Mouse (Mus musculus): ENCODE results near the gene Sergef. TPM values are rescaled to one million over a fixed set of nuclear protein-coding genes. Genes with fewer than 3 reads are reported as not detected.

Sergef gene
- polyA plus RNA-seq, 1 experiment, result 6.3 TPM

DNA sequence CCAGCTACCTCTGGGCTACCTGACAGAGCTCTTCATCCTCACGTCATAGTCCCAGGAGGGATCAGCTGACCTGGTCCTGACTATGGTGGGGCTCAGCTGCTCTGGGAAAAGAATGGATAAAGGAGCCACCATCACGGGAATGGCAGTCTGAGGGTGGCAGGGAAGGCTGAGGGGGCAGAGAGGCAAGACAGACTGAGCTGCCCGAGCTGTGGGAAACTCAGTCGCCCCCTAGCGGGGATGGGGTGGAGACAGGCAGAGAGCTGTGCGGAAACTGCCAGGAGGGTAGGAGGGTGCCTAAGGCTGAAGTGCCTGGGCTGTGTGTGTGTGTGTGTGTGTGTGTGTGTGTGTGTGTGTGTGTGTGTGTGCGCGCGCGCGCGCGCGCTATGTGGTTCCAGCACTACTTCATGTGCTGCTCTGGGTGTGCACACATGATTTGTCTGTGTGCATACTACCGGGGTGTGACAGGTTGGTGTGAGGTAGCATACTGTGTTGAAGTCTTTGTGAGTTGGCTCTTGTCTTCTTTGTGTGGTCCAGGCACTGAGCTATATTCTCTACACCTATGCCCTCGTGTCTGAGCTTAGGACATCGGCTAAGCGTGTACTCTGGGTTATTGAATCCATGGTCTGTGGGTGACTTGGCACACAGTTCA, 216.7 kb downstream of the Sergef start:
- Histone ChIP-seq H3K27ac (ENCODE audit: insufficient read depth, low read length) (no peak overlapping the region), H3K4me1 (ENCODE audit: control insufficient read depth, insufficient read depth, low read length) (no peaks in the 10 kb centered on the region), H3K4me3 (ENCODE audit: insufficient read depth, low read length) (no peak overlapping the region)
- TF ChIP-seq CTCF (IDR thresholded peaks at IDR 0.05; ENCODE audit: borderline replicate concordance, insufficient read depth, low read length) (peak; percentile 52), POLR2A (IDR thresholded peaks at IDR 0.05; ENCODE audit: low read depth, low read length) (no peak)

DNA sequence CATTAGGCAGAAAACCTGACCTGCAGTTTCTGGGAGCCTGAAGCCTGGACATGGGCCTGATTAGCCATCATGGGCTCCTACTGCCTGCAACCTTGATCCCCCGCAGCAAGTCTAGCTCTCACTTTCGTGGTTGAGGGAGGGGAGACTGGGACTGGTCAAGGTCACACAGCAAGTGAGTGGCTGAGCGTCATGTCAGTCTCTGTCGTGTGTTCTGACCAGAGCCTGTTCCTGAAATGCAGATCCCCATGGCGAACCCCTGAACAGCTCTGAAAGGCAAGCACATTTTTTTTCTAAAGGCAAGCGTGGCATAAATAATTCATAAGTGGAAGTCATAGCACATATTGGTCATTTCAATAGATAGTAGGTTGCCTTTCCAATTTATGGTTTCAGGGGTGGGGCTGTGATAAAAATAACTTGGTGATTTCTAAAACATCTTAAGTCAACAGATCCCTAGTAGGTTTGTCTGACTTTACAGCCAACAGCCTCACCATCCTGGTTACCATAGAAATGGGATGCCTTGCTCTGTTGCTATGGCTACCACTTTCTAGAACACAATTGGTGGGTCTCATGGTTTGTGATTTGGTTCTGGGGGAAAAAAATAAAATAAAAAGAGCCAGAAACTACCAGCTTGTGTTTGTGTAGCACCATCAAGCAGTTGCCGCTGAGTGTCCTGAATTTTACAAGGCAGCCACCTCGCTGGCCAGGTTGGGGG, 217.4 kb downstream of the Sergef start:
- Histone ChIP-seq H3K27ac (ENCODE audit: insufficient read depth, low read length) (no peak overlapping the region), H3K4me1 (ENCODE audit: control insufficient read depth, insufficient read depth, low read length) (no peaks in the 10 kb centered on the region), H3K4me3 (ENCODE audit: insufficient read depth, low read length) (no peak overlapping the region)
- TF ChIP-seq CTCF (IDR thresholded peaks at IDR 0.05; ENCODE audit: borderline replicate concordance, insufficient read depth, low read length) (no peak), POLR2A (IDR thresholded peaks at IDR 0.05; ENCODE audit: low read depth, low read length) (no peak)

DNA sequence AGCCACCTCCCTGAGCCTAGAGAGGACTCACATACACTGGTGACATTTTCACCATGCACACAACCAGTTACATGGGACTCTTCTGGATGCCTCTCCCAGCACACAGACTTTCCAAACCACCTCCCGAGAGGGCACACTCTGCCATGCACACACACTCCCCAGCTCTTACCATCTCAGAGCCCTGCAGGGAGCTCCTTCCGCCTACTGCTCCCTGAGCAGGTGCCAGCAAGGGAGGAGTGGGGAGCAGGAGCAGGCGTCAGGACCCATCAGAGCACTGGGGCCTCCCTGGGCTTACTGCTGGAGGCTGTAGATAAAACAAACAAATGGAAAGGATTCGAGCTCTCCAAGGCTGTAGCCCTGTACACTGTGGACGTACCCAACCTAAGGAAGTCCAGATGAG, 218.1 kb downstream of the Sergef start:
- no peaks in the 10 kb centered on the region for H3K4me1 ChIP-seq (ENCODE audit: control insufficient read depth, insufficient read depth, low read length)
- TF ChIP-seq CTCF (IDR thresholded peaks at IDR 0.05; ENCODE audit: borderline replicate concordance, insufficient read depth, low read length) (no peak), POLR2A (IDR thresholded peaks at IDR 0.05; ENCODE audit: low read depth, low read length) (no peak)
- H3K4me3 ChIP-seq (ENCODE audit: insufficient read depth, low read length), result no peak overlapping the region
- H3K27ac ChIP-seq (ENCODE audit: insufficient read depth, low read length), result no peak overlapping the region

DNA sequence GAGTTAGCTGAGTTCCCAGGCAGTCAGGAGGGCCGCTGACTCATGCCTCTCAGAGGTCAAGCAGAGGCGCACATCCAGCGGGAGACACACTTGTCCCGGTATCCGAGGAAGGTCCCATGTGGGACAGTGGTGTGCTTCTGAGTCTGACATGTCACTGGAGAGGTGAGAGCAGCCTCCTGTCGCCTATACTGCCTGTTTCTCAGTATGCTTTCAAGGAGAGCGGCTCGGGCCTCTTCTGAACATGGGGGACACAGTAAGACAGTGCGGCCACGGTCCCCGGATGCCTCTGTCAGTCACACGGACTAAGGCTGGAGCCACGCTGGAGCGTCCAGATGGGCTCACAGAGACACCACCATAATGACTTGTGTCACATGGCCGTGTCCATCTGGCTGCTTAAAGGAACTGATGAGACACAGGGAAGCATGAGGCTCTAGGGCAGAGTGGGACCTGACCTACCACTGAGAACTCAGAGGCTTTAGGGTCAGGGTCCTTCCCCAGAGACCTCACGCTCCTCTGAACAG, 221.4 kb downstream of the Sergef start:
- TF ChIP-seq CTCF (IDR thresholded peaks at IDR 0.05; ENCODE audit: borderline replicate concordance, insufficient read depth, low read length) (no peak), POLR2A (IDR thresholded peaks at IDR 0.05; ENCODE audit: low read depth, low read length) (no peak)
- no peak overlapping the region for H3K27ac ChIP-seq (ENCODE audit: insufficient read depth, low read length)
- H3K4me1 ChIP-seq (ENCODE audit: control insufficient read depth, insufficient read depth, low read length), result no peaks in the 10 kb centered on the region
- no peak overlapping the region for H3K4me3 ChIP-seq (ENCODE audit: insufficient read depth, low read length)

DNA sequence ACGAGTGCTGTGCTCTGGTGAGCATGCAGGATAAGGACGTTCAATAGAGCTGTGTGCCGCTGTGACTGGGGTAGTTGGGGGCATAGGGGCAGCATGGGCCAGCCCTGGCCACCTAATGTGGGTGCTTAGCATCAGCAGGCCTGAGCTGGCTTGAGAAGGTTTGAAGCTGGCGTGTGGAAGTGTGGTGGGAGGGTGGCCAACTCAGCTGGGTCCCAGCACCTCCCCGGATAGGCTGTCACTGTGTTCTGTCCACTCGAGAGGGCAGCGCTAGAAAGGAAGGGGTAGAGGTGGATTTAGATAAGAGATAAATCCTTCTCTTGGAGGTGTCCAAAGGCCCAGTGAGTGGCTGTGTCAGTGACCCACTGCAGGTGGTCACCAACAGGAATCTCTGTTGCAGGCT, 222.1 kb downstream of the Sergef start:
- Histone ChIP-seq H3K4me1 (ENCODE audit: control insufficient read depth, insufficient read depth, low read length) (no peaks in the 10 kb centered on the region), H3K27ac (ENCODE audit: insufficient read depth, low read length) (no peak overlapping the region), H3K4me3 (ENCODE audit: insufficient read depth, low read length) (no peak overlapping the region)
- TF ChIP-seq CTCF (IDR thresholded peaks at IDR 0.05; ENCODE audit: borderline replicate concordance, insufficient read depth, low read length), result no peak
- no peak for TF ChIP-seq POLR2A (IDR thresholded peaks at IDR 0.05; ENCODE audit: low read depth, low read length)

DNA sequence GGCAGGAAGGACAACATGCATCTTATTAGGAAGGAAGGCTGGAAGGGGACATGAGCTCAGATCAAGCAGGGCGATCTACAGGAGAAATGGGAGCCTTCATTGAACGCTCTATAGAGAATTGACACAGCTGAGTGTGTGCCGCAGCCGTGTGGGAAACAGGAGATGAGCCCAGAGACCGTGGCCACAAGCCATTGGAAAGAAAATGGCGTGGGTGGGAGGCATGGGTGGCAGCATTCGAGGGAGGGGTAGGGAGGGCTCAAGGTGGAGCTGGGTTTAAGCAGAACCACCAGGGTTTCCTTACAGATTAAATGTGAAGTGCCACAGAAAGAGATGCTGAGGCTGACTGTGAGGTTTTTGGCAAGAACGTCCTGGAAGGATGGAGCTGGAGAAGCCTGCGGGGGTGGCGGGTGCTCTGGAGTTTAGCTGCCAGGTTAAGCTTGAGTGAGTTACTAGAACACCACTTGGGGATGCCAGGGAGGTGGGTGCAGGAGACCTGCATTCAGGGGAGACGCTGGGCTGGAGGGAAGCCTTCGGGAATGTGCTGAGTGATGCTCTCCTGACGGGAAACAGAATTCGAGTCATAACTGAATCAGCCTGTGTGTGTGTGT, 223.7 kb downstream of the Sergef start:
- H3K4me1 ChIP-seq (ENCODE audit: control insufficient read depth, insufficient read depth, low read length), result no peaks in the 10 kb centered on the region
- TF ChIP-seq POLR2A (IDR thresholded peaks at IDR 0.05; ENCODE audit: low read depth, low read length) (no peak), CTCF (IDR thresholded peaks at IDR 0.05; ENCODE audit: borderline replicate concordance, insufficient read depth, low read length) (no peak)
- H3K27ac ChIP-seq (ENCODE audit: insufficient read depth, low read length), result no peak overlapping the region
- no peak overlapping the region for H3K4me3 ChIP-seq (ENCODE audit: insufficient read depth, low read length)

DNA sequence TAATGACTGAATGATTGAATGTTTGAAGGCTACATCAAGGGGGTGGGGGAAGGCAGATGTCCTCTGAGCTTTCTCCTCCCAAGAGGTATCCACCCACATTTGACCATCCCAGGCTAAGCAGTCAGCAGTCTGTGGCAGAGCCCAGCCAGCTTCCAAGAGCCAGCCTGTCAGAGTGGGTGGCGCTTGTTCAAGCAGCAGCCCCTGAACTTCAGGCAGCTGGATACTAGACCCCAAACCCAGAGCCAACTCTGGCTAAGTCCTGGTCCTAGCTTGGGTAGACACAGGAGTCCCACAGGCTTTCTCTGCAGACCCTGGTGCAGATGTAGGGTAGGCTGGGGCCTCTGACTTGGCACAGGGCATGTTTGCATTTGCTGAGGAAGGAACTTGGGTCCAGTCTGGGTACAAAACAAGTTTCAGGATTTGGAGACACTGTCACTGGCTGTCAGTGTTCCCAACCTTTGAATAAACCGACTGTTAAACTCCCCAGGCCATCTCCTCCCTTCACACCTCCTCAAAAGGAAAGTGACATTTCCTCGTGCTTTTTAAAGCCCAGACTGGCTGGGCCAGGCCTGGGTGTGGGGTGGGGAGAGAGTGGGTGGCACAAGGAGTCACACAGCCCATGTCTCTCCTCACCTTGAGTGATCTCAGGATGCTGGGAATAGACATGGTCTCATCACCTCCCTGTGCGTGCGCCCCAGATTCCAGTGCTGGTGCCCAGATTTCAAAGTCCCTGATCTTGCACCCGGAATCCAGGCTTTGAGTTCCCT, 225.5 kb downstream of the Sergef start:
- TF ChIP-seq CTCF (IDR thresholded peaks at IDR 0.05; ENCODE audit: borderline replicate concordance, insufficient read depth, low read length) (no peak), POLR2A (IDR thresholded peaks at IDR 0.05; ENCODE audit: low read depth, low read length) (no peak)
- H3K4me1 ChIP-seq (ENCODE audit: control insufficient read depth, insufficient read depth, low read length), result no peaks in the 10 kb centered on the region
- H3K27ac ChIP-seq (ENCODE audit: insufficient read depth, low read length), result no peak overlapping the region

DNA sequence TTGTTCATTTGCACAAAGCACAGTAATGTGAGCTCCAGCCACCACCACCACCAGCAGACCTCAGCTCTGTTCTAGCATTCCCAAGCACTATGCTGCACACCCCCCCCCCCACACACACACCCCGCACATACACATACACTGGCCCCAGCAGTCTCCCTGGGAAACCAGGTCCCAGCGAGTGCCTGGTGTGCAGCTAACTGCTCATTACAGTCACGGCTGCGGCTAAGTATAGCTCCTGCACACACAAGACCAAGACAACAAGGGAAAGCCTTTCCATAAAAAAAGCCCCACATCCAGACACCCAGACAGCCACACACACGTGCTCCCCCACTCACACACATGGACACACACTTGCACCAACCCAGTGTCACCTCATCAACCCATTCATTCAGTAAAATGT, 226.8 kb downstream of the Sergef start:
- Histone ChIP-seq H3K4me1 (ENCODE audit: control insufficient read depth, insufficient read depth, low read length) (no peaks in the 10 kb centered on the region), H3K4me3 (ENCODE audit: insufficient read depth, low read length) (no peak overlapping the region), H3K27ac (ENCODE audit: insufficient read depth, low read length) (no peak overlapping the region)
- TF ChIP-seq CTCF (IDR thresholded peaks at IDR 0.05; ENCODE audit: borderline replicate concordance, insufficient read depth, low read length), result no peak

More for the DNA sequence above, 225.5 kb downstream of the Sergef start:
- no peak overlapping the region for H3K4me3 ChIP-seq (ENCODE audit: insufficient read depth, low read length)

DNA sequence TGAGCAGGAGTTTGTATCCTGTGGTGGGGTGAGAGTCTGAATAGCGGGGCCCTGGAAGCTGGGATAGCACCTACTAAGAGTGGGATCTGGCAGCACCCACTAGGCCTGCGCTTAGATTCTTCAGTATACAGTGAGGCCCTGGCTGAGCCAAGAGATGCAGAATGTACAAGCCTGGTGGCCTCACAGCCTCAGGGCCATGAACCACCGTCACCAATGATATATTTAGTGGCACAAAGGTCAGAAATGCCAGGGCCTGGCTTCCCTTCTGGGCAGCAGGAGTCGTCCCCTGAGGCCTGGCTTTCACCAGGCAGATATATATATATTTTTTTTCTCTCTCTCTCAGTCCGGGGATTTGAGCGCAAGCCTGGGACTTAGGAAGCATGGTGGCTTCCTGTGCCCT, 228.9 kb downstream of the Sergef start:
- Histone ChIP-seq H3K4me3 (ENCODE audit: insufficient read depth, low read length) (no peak overlapping the region), H3K4me1 (ENCODE audit: control insufficient read depth, insufficient read depth, low read length) (no peaks in the 10 kb centered on the region), H3K27ac (ENCODE audit: insufficient read depth, low read length) (no peak overlapping the region)
- TF ChIP-seq CTCF (IDR thresholded peaks at IDR 0.05; ENCODE audit: borderline replicate concordance, insufficient read depth, low read length), result no peak
- TF ChIP-seq POLR2A (IDR thresholded peaks at IDR 0.05; ENCODE audit: low read depth, low read length), result no peak
